Mouse (Mus musculus): ENCODE results near the gene Fam206a. TPM values are rescaled to one million over a fixed set of nuclear protein-coding genes. Genes with fewer than 3 reads are reported as not detected.

Fam206a gene
- polyA plus RNA-seq (2015; fragmentation: Nextera tagmentation; extraction: Ambion mirVana): 16.6 and 17.9 TPM in 2 replicates

DNA sequence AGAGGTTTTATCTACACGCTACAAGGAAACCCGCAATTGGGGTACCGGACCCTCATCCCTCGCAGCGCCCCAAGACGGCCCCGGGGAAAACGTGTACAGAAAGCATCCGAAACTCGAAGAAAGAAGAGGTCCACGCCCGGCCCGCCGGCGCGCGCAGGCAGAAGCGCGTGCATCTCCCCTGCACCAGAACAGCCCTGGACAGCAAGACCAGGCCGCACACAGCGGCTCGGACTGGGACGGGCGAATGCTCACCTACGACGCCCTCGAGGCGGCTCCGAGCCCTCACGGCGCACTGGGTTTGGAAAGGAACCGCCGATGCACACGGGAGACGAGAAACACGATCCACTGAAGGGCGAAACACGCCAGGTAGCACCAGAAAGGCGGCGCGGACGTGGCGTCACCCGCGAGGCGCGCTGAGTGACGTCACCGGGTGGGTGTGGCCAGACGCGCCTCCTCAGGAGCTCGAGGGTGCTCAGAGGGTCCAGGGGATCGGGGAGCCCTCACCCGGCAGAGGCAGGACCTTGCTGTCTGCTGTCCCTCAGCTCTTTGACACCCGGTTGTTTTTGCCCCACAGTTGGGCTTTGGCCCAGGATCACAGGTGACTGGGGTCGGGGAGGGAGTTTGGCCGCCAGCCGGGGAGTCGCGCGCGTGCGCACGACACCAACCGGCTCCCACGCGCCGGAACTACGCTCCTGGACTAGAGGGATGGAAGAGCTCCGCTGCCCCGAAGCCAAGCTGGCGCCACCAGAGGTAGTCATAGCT, at the start of gene Fam206a, which contains the start of gene Elp1:
Gene Fam206a (plus strand): TSS at position 439 of the 762 bp plus-strand sequence.
Gene Elp1 (minus strand): TSS at position 425 of the 762 bp plus-strand sequence.
- peak within 1 kb of the TSS; percentile 81 for H3K4me2 ChIP-seq
- H3K4me3 ChIP-seq: peak within 1 kb of the TSS; percentile 94
- H3K36me3 ChIP-seq: peaks cover 44% of the 10 kb centered on the region
- ATAC-seq (ENCODE audit: low FRiP score): peak; percentile 98
- H3K9ac ChIP-seq: peak within 1 kb of the TSS; percentile 88
- H3K9me3 ChIP-seq: no peaks in the 10 kb centered on the region
- under 1% methylated on average over 72 of the region's 72 CpGs for WGBS
- H3K4me1 ChIP-seq (replicated peaks): peaks cover 33% of the 10 kb centered on the region
- H3K27me3 ChIP-seq: no peaks in the 10 kb centered on the region
- peak within 1 kb of the TSS; percentile 94 for H3K27ac ChIP-seq

DNA sequence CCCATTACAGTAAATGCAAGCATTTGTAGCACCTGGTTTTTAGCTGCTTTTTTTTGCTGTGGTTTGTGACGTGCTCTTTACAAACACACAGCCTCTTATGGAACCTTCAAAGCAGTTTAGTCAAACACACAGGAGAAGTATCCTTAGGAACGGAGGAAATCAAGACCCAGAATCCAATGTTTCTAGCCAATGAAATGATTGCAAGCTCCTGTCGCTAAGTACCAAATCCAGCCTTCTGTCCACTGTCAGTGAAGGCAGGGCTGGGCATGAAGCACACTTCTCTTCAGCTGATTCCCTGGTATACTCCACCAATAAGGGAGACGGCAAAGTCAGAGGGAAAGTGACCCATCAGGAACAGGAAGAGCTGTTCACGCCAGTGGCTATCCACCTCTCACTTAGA, 46.1 kb upstream of the Fam206a start:
- Histone ChIP-seq H3K4me2 (no peak overlapping the region), H3K9me3 (no peaks in the 10 kb centered on the region), H3K4me1 (replicated peaks) (no peaks in the 10 kb centered on the region), H3K27me3 (no peaks in the 10 kb centered on the region), H3K27ac (no peak overlapping the region), H3K36me3 (peaks cover 93% of the 10 kb centered on the region), H3K9ac (no peak overlapping the region), H3K4me3 (no peak overlapping the region)
- WGBS: 95% methylated on average over 5 of the region's 5 CpGs
- no peak for ATAC-seq (ENCODE audit: low FRiP score)

DNA sequence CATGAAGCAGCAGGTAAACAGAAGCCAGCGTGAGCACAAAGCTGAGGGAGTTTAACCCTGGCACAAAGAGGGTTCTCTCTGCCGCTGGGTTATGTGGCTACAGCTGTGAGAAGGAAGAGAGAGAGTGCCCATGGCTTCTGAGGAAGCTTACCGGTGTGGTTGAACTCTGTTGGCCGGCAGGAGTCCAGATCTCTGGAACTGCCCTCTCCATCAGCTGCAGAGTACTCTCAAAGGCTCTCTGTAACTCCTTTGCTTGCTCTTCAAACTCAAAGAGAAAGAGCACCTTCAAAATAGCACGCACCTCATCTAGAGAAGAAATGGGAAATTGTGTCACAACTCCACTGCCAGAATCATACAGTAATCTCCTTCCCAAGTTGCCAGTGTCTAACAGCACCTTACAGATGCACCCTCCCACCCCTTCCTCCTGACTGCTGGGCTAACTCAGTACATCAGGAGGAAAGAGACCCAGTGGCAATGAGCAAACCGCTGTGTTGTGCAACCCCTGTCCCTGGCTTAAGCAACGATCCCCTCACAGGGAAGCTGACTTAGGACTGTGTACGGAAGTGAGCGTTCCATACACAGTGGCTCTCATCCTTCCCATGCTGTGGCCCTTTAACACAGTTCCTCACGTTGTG, 45.1 kb upstream of the Fam206a start:
- H3K27me3 ChIP-seq: no peaks in the 10 kb centered on the region
- no peak overlapping the region for H3K9ac ChIP-seq
- 91% methylated on average over 10 of the region's 10 CpGs for WGBS
- no peaks in the 10 kb centered on the region for H3K4me1 ChIP-seq (replicated peaks)
- no peak for ATAC-seq (ENCODE audit: low FRiP score)
- peaks cover 90% of the 10 kb centered on the region for H3K36me3 ChIP-seq
- H3K4me2 ChIP-seq: no peak overlapping the region
- H3K4me3 ChIP-seq: no peak overlapping the region
- H3K27ac ChIP-seq: no peak overlapping the region
- no peaks in the 10 kb centered on the region for H3K9me3 ChIP-seq

DNA sequence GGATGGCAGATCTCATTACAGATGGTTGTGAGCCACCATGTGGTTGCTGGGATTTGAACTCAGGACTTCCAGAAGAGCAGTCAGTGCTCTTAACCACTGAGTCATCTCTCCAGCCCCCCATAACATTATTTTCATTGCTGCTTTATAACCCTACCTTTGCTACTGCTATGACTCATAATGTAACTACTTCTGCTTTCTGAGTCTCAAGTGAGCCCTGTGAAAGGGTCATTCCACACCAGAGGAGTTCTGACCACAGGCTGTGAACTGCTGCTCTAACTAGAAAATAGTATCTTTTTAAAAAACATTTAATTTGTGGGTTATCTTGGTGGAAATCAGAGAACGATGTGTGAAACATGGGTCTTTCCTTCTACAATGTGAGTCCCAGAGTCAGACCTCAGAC, 44.5 kb upstream of the Fam206a start:
- no peaks in the 10 kb centered on the region for H3K9me3 ChIP-seq
- no peak overlapping the region for H3K9ac ChIP-seq
- H3K4me1 ChIP-seq (replicated peaks): no peaks in the 10 kb centered on the region
- H3K27me3 ChIP-seq: no peaks in the 10 kb centered on the region
- H3K4me3 ChIP-seq: no peak overlapping the region
- 100% methylated on average over 1 of the region's 1 CpGs for WGBS
- H3K36me3 ChIP-seq: peaks cover 95% of the 10 kb centered on the region
- H3K27ac ChIP-seq: no peak overlapping the region
- H3K4me2 ChIP-seq: no peak overlapping the region
- no peak for ATAC-seq (ENCODE audit: low FRiP score)

DNA sequence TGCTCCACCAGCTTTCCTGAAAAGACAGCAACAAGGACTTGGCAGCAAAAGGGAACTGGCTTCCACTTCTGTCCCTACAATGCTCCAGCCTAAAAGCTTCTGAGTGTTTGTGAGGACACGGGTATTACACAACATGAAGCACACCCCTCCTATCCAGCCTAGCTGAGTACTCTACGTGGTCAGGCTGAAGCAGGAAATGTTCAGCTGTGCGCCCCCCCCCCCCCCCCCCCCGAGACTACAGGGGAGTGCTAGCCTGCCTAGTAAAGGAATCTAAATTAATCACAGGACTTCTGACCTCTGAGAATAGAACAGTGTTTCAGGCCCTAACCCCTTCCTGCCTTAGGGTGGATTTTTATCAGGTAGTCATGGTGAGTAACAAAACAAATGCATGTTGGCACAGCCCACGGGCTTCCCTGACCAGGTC, 34.3 kb upstream of the Fam206a start:
- Histone ChIP-seq H3K4me2 (no peak overlapping the region), H3K36me3 (peaks cover 89% of the 10 kb centered on the region), H3K9ac (no peak overlapping the region), H3K27me3 (no peaks in the 10 kb centered on the region), H3K27ac (no peak overlapping the region), H3K9me3 (no peaks in the 10 kb centered on the region), H3K4me3 (no peak overlapping the region), H3K4me1 (replicated peaks) (no peaks in the 10 kb centered on the region)
- ATAC-seq (ENCODE audit: low FRiP score): no peak
- WGBS: 82% methylated on average over 4 of the region's 5 CpGs

DNA sequence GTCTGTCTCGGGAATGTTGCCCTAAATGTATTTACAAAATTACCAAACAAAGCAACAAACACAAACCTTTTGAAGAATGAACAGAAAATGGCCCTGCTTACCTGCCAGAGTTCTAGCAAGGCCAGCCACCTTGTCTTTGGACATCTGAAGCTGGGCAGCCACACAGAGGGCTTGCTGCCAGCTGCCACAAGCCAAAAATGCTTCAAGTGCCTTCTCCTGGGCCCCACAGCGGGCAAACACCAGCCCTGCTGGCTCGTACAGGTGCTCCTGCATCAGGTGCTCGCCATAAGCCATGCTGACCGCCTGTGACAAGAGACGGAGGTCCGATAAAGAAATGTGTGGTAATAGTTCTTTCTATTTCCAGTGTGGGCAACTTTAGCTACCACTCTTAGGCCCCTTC, 33.2 kb upstream of the Fam206a start:
- 95% methylated on average over 7 of the region's 7 CpGs for WGBS
- Histone ChIP-seq H3K9me3 (no peaks in the 10 kb centered on the region), H3K4me2 (no peak overlapping the region), H3K4me3 (no peak overlapping the region), H3K4me1 (replicated peaks) (no peaks in the 10 kb centered on the region), H3K9ac (no peak overlapping the region), H3K27me3 (no peaks in the 10 kb centered on the region), H3K36me3 (peaks cover 94% of the 10 kb centered on the region), H3K27ac (no peak overlapping the region)
- ATAC-seq (ENCODE audit: low FRiP score): no peak

DNA sequence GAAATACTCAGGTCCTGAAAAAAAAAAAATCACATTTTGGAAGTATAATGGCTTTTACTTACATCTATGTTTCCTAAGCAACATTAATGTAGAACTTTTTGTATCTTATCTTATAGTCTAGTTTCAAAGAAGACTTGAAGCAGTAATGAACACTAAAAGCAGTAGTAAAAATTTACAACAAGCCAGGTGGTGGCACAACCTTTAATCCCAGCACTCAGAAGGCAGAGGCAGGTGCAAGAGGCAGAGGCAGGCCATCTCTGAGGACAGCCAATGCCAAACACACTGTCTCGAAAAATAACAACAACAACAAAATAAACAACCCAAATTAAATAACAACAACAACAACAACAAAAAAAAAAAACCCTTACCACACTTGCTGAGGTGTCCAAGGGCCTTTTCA, 31.1 kb upstream of the Fam206a start:
- Histone ChIP-seq H3K9ac (no peak overlapping the region), H3K36me3 (peaks cover 88% of the 10 kb centered on the region), H3K9me3 (no peaks in the 10 kb centered on the region), H3K27me3 (no peaks in the 10 kb centered on the region), H3K4me1 (replicated peaks) (no peaks in the 10 kb centered on the region), H3K4me2 (no peak overlapping the region), H3K4me3 (no peak overlapping the region), H3K27ac (no peak overlapping the region)
- no peak for ATAC-seq (ENCODE audit: low FRiP score)
- WGBS: 81% methylated on average over 1 of the region's 1 CpGs

DNA sequence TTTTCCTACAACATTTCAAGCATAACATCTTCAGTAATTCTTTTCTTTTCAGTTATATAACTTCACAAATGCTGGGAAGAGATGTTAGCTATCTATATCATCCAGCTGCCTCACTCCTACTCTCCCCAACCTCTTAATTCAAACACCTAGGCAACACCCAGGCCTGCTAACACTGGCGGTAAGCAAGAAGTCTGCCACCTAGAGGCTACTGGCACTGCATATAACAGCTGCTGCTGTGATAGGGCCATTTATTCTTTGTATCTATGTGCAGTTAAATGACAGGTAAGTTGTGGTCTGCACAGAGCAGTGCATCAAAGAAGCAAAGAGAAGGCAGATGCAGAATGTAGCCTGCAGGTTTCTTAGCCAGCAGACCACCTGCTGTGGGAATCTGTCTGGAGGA, 10.8 kb upstream of the Fam206a start:
- Histone ChIP-seq H3K9ac (no peak overlapping the region), H3K4me1 (replicated peaks) (no peaks in the 10 kb centered on the region), H3K4me2 (no peak overlapping the region), H3K4me3 (no peak overlapping the region), H3K27ac (no peak overlapping the region), H3K9me3 (no peaks in the 10 kb centered on the region), H3K36me3 (peaks cover 93% of the 10 kb centered on the region), H3K27me3 (no peaks in the 10 kb centered on the region)
- 31% methylated on average over 1 of the region's 1 CpGs for whole genome bisulfite sequencing
- no peak for ATAC-seq (ENCODE audit: low FRiP score)

DNA sequence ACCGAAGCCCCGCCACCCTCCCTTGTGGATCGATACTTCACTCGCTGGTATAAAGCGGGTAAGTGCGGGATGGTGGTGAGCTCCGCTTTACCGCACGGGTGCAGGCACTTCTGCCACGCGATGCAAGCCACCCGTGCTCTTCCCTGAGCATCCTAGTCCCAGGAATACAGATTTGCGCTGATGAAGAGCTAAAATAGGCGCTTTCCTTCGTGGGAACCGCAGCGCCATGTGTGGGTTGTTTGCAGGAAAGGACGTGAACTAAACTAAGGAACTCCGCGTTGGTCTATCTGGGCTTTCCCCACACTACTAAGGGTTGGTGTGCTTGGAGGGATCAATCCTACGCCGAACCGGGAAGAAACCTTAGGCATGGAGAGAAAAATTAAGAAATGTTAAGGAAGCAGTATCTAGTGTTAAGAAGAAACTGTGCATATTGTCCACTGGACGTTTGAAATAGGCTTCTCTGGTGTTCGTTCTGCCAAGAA, 565 bp downstream of the Fam206a start:
- Histone ChIP-seq H3K4me1 (replicated peaks) (peaks cover 33% of the 10 kb centered on the region), H3K27ac (peak overlapping the region; percentile 94), H3K9me3 (no peaks in the 10 kb centered on the region), H3K4me3 (peak overlapping the region; percentile 94), H3K27me3 (no peaks in the 10 kb centered on the region), H3K4me2 (peak overlapping the region; percentile 81), H3K36me3 (peaks cover 44% of the 10 kb centered on the region), H3K9ac (peak overlapping the region; percentile 88)
- no peak for ATAC-seq (ENCODE audit: low FRiP score)
- WGBS: 3% methylated on average over 25 of the region's 25 CpGs

DNA sequence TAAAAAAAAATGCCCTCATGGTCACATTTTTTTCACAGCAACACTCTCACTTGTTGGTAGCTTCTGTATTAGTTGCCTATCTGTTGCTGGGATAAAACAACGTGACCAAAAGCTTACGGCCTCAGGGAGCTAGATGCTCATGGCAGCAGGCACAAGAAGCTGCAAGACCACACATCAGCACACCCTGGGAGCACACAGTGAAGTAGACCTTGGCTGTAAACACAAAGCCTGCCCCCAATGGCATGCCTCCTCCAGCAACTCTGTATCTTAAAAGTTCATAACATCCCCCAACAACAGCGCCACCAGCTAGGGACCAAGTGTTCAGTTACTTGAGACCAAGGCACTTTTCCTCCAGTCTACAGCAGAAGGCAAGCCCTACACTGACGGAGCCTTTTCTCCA, 6.9 kb downstream of the Fam206a start:
- no peak overlapping the region for H3K9ac ChIP-seq
- no peaks in the 10 kb centered on the region for H3K9me3 ChIP-seq
- H3K4me3 ChIP-seq: no peak overlapping the region
- peaks cover 61% of the 10 kb centered on the region for H3K36me3 ChIP-seq
- no peak overlapping the region for H3K27ac ChIP-seq
- H3K4me2 ChIP-seq: no peak overlapping the region
- H3K27me3 ChIP-seq: no peaks in the 10 kb centered on the region
- ATAC-seq (ENCODE audit: low FRiP score): no peak
- 78% methylated on average over 4 of the region's 4 CpGs for WGBS
- H3K4me1 ChIP-seq (replicated peaks): peaks cover 2% of the 10 kb centered on the region

DNA sequence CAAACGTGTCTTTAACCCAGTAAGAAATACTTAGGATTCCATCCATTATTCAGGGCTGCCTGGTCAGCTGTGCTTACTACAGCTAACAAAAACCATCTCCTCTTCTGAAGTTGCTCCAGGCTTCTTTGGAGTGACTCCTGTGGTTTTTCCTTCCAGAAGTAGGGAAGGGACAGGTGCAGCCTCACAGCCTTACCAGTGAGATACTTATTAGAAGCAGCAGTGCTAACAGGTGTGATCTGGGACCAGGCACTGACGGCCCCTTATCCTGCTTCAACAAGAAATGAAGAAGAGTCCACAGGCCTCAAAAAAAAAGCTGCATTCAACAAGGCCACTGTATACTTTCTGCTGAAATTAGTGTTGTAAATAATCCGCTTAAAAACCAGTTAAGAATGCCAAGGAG, 9.5 kb downstream of the Fam206a start:
- peaks cover 60% of the 10 kb centered on the region for H3K36me3 ChIP-seq
- WGBS: 64% methylated on average over 3 of the region's 3 CpGs
- H3K4me1 ChIP-seq (replicated peaks): no peaks in the 10 kb centered on the region
- H3K9ac ChIP-seq: no peak overlapping the region
- no peak for ATAC-seq (ENCODE audit: low FRiP score)
- H3K27me3 ChIP-seq: no peaks in the 10 kb centered on the region
- no peak overlapping the region for H3K4me3 ChIP-seq
- no peaks in the 10 kb centered on the region for H3K9me3 ChIP-seq
- H3K27ac ChIP-seq: no peak overlapping the region
- H3K4me2 ChIP-seq: no peak overlapping the region

DNA sequence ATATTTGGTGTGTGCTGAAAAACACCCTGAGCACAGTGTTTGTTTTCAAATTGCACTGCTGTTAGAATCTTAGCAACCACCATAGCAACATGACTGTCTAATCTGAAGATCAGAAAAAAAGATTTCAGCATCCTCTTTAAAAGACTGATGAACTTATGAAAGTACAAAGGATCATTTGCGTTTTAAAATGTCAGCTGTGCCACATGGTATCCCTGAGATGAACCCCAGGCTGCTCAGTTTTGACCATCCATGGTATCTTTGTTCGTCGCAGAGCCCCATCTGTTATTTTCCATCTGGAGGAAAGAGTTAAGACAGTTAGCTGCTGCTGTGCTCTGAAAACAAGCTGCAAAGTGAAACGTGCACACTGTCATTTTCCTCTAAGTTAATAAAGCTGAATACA, 10.0 kb downstream of the Fam206a start:
- WGBS: 84% methylated on average over 4 of the region's 4 CpGs

More for the DNA sequence above, 10.0 kb downstream of the Fam206a start:
- no peak overlapping the region for H3K27ac ChIP-seq
- no peak overlapping the region for H3K4me3 ChIP-seq
- H3K4me1 ChIP-seq (replicated peaks): no peaks in the 10 kb centered on the region
- H3K4me2 ChIP-seq: no peak overlapping the region
- H3K9ac ChIP-seq: peak overlapping the region; percentile 43; the same call in 1 of the 2 replicates
- no peak for ATAC-seq (ENCODE audit: low FRiP score)
- H3K9me3 ChIP-seq: no peaks in the 10 kb centered on the region
- H3K36me3 ChIP-seq: peaks cover 57% of the 10 kb centered on the region
- H3K27me3 ChIP-seq: no peaks in the 10 kb centered on the region
